Mouse (Mus musculus) urinary bladder, postnatal 14 days (tissue): ENCODE results near the gene Gipc3.

Source experiments
- DNase-seq: peaks from one replicate; pipeline ENCODE4 v3.0.0; 2021; ENCODE audit warnings: low spot score

Gipc3 gene

DNA sequence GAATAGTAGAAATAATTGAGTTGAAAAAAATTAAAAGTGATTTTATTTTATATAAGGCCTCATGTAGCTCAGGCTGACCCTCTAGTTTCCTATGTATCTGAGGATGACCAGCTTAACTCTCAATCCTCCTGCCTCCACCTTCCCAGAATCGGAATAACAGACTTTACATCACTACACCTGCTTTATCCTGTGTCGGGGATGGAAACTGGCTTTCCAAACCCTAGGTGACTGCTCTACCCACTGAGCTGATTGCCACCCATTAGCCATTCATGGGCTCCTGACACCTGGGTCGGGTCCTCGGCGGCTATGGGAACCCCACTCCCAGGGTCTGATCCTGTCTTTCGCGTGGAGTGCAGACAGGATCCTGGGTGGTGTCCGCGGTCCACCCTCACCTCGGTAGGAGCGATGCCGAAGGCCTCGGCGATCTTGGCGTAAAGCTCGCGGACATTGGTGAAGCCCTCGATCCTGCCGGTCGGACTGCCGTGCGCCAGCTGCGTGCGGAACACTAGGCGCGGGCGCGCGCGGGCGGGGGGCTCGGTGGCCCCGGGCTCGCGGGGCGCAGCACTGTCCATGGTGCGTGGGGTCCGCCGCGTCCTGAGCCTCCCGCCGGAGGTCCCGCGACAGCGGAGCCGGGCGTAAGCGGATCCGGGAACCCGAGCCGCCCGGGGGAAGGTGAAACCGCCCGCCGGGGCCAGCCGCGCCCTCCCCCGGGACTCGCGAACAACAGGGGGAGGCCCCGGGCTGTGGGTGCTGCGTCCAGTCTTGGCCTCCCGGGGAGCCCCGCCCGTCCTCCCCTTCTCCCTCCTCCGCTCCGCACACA, at the start of gene Gipc3:
Gene Gipc3, minus strand, starts transcription at position 581 of the 820 bp plus-strand sequence.
- no peak for DNase-seq

DNA sequence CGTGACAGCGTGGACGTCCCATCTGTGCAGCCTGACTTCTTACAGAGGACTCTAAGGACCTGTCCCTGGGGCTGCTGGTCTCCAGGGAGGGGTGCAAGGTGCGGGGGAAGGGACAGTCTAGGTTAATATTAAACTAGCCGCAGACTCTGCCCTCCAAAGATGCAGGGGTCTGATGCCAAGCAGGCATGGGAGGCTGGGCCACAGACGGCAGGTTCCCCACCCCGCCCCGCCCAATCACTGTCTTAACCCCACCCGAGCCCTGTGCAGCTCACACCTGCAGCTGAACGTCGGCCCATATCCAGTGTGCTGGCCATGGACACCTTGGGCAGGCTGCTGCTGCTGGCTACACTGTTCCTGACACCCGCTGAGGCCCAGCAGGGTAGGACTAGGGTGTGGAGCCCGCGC, 49.7 kb upstream of the Gipc3 start, which contains the start of gene Smim24:
Gene Smim24, plus strand, starts transcription at position 271 of the 405 bp plus-strand sequence.
- DNase-seq = no peak

DNA sequence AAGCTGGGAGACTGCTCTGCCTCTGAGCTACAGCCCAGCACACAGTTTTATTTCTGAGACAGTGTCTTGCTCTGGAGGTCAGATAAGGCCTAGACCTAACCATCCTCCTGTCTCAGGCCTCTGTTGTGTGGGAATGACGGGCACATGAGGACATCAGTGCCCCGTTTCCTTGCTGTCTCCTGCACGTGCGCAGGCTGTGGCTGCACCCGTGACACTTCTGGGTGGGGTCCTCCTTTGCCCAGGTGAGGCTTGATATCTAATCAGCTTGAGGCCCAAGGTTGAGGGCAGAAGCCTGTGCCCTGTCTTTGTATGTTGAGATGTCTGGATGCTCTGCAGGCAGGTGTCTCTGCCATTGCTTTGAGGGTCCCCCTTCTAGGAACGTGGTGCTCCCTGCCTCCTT, 49.2 kb upstream of the Gipc3 start:
- DNase-seq = no peak

DNA sequence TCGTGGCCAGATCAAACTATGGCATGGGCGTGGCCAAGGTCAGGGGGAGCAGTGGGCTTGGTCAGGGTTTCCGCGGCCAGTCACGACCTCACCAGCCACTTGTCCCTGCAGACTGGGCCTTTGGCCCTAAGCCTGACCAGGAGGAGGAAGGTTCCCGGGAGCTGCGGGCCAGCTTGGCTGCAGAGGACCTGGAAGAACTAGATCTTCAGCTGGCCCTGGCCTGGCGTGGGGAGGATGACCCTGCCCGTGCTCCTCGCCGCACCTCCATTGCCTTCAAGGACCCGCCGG, 47.6 kb upstream of the Gipc3 start:
- DNase-seq = no peak

DNA sequence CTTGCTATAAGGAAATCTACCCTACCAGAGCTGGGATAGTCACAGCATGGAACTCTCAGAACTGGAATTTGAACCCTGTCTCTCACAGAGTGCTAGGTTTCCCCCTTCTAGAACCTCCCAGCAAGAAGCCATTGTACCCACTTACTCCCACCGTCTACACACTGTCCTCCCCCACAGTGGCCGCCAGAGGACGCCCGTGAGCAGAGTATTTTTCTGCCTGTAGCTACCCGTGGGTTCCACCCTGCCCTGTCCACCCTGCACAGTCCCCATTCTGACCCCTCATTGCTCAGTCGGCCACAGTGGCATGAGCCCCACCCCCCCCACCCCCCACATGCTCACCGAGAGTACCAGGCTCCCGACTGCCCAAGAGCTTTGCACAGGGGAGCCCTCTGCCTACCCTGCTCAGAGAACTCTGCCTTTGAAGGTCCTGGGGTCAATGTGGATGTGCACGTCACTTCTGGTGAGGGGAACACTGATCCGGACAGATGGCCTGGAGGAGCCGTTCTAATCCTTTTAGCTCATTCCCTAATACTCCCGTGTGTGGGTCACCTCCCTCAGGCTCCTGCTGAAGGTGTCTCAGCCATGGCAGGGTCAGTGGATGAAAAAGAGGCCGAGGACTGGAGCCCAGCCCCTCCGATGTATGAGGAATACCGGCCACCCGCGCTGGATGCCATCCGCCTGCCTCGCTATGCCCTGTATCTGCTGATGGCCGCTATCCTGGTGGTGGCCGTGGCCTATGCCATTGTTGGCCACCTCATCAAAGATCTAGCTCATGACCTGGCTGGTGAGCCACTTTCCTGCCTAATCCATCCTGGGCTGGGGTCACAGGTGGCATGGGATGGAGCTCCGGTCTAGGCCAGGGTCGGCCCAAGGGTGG, 47.0 kb upstream of the Gipc3 start:
- peak; percentile 76 for DNase-seq

DNA sequence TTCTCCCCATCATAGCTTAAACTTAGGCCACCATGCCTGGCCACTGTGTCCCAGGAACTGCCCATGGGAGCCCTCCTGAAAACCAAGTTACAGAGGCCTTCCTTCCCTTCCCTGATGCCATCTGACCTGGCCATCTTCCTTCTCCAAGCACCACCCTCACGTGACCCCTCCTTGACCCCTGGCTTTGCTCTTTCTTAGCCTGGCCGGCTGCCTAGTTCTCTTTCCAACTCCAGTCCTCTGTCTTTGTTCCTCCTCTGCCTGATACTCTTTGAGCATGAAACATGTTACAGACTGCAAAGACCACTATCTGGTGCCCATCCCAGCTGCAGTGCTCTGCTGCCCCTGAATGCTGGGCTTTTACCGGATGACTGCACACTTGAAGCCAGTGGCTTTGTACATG, 46.3 kb upstream of the Gipc3 start:
- DNase-seq = peak; percentile 49

DNA sequence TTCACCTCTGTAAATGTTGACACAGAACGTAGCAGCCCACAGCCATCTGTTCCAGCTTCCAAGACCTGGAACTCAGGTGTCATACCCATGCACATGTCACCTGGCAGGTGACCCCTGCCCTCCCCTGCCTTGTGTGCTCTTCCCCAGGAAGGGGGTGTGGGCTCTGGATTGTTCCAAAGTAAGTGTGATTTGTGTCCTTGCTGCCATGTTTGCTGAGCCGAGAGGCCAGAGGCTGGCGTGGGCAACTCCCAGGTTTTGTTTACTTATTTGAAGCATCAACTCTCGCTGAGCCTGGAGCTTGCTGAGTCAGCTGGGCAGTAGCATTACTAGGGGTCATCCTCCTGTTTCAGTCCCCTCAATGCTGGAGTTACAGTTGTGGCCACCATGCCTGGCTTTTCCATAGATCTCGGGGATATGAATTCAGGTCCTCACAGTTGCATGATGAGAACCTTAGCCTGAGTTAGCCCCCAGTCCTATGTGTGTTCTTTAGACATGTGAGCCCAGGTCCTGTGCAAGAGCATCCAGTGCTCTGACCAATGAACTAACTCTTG, 45.5 kb upstream of the Gipc3 start, which contains the start of gene Gm48552:
Gene Gm48552, plus strand, starts transcription at position 501 of the 551 bp plus-strand sequence.
- no peak for DNase-seq

DNA sequence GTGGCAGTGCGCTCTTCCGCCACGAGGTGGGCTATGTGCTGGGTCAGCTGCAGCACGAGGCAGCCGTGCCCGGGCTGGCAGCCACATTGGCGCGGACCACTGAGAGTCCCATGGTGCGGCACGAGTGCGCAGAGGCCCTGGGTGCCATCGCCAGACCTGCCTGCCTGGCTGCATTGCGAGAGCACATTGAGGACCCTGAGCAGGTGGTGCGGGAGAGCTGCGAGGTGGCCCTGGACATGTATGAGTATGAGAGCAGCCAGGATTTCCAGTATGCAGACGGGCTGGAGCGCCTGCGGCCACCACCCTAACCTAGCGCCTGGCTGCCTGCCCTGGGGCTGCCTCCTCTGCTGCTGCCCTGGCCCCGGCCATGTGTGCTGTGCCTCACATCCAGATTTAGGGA, 44.6 kb upstream of the Gipc3 start:
- no peak for DNase-seq

DNA sequence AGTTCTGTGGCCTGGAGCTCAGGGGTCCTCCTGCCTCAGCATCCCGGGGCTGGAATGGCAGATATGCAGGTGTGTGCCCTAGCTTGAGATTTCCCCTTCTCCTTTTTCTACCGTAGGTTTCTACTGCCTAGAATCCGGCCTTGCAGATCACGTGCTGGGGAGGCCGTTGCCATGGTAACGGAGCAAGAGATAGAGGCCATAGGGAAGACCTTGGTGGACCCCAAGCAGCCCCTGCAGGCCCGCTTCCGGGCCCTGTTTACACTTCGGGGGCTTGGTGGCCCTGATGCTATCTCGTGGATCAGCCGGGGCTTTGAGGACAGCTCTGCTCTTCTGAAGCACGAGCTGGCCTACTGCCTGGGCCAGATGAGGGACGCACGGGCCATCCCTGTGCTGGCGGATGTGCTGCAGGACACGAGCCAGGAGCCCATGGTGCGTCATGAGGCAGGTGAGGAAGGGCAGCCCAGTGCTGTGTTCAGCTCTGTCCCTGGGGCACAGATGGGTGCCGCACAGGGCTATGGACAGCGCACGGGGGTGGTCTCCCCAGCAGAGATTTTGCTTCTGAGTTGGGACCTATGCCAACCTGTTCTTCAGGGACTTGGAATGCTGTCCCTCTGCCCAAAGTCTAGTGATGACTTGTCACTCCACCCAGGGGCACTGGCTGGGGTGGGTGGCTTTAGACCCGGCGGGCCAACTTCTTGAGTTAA, 42.7 kb upstream of the Gipc3 start:
- no peak for DNase-seq

DNA sequence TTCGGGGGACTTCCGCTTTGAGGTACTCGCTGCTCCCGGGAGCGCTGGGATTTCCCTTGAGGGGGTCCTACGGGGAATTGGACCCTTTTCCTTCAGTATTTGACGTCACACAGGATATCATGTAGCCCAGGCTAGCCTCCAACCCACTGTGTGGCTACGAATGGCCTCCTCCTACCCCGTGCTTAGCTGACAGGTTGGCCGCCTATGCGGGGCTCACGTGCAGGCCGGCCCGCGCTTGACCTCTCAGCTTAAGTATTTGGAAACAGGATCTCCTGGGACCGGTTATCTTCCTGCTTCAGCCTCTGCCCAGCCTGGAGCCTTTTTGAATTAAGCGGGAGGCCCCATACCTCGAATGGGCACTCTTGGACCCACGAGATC, 41.5 kb upstream of the Gipc3 start:
- DNase-seq = no peak

DNA sequence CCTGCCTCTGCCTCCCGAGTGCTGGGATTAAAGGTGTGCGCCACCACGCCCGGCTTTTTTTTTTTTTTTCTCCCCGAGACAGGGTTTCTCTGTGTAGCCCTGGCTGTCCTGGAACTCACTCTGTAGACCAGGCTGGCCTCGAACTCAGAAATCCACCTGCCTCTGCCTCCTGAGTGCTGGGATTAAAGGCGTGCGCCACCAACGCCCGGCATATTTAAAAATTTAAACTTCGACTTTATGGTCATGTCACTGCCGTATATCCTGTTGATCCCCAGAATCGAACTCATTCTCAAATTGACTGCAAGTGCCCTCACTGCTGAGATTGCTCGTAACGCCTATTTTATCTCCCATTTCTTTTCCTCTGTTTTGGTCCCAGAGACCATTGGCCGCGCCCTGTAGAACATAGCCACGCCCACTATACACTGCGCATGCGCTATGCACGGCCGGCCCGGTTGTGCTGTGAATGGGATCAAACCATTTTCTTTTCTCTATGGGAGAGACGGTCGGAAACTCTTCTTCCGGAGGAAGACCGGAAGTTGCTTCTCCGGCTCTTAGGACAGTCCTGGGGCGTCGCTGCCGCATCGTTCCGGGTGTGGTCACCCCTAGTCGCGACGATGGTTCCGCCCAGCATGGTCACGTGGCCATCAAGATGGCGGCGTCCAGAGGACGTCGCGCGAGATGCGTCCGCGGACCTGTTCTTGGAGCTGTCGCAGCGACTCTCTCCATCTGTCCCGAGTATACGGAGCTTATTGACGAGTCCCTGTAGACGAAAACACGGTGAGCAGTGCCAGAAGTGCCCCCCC, 40.9 kb upstream of the Gipc3 start, which contains the start of the genes Dohh and Gm48551:
Gene Dohh, plus strand, starts transcription at position 627 of the 803 bp plus-strand sequence.
Gene Gm48551, plus strand, starts transcription at position 665 of the 803 bp plus-strand sequence.
- DNase-seq = peak; percentile 100

DNA sequence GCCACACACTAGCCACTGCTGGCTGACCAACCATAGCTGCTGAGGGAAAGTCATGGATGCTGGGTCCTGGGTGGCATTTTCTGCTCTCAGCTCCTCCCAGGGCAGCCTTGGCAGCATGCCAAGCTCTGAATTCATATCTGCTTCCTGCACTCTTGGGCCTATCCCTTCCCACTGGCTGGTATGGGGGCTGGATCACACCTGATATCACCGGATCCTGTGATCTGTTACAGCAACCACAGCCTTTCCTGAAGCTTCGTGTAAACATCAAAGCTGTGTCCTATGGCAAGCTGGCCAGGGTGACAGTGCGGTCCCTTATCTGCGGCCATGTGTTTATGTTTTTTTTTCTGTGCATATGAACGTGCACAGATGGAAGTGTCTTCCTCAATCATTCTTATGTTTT, 39.0 kb upstream of the Gipc3 start:
- no peak for DNase-seq

DNA sequence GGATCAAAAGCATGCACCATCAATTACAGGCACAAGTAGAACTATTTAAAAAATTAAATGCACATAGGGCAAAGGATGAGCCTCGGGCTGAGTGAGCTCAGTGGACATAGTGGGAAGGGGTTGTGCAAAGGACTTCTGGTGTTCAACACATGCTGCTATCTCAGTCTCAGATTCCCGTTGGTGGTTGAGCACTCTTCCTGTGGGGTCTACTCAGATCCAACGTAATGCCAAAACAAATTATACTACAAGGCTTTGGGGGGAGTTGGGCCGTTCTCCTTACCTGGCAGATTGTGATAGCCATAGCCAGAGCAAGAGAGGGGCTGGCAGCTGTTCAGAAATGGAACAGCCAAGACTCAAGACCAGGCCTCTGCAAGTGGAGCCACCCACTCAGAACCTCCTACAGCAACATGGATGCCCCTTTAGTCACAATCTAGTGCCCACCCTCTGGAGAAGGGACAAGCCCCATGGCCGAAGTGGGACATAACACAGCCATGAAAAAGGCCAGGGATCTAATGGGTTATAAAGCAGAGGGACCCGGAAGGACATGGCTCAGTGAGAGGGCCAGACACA, 36.8 kb upstream of the Gipc3 start:
- DNase-seq = no peak

DNA sequence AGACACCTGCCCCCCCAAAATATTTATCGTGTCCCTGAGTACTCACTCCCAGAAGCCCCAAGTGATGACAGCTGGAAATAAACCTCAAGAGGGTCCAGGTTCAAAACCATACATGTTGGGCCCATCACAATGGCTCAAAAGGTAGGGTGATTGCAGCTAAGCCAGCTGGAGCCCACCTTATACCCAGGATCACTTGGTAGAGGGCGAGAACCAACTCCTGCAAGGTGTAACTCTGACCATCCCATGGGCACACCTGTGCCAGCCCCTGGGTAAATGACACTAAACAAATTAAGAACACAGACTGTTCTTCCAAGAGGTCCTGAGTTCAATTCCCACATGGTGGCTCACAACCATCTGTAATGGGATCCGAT, 36.1 kb upstream of the Gipc3 start:
- no peak for DNase-seq

DNA sequence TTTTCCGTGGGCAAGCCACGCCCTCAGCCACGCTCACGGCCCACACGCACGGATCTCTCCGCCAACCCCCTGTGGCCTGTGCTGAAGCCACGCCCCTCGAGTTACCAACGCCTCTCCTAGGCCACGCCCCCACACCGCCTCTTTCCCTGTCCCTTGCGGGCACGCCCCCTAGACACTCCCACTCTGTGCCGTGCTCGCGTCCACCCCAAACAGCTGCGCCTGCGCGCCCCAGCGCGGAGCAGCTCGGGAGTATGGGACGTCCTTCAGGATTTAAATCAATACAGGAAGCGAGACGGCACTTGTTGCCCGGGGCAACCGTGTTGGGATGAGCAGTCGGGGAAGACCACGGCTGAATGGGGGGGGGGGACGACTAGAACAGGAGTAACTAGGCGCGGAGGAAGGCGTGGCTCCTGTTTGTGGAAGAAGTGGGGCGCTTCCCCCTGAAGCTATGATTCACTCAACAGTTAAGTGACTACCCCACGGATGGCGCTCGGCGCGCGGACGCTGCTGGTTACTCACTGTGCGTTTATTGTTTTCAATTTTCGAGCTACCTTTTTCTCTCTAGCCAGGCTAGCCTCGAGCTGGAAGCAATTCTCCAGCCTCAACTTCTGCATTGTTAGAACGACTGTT, 35.6 kb upstream of the Gipc3 start:
- DNase-seq = peak; percentile 100

DNA sequence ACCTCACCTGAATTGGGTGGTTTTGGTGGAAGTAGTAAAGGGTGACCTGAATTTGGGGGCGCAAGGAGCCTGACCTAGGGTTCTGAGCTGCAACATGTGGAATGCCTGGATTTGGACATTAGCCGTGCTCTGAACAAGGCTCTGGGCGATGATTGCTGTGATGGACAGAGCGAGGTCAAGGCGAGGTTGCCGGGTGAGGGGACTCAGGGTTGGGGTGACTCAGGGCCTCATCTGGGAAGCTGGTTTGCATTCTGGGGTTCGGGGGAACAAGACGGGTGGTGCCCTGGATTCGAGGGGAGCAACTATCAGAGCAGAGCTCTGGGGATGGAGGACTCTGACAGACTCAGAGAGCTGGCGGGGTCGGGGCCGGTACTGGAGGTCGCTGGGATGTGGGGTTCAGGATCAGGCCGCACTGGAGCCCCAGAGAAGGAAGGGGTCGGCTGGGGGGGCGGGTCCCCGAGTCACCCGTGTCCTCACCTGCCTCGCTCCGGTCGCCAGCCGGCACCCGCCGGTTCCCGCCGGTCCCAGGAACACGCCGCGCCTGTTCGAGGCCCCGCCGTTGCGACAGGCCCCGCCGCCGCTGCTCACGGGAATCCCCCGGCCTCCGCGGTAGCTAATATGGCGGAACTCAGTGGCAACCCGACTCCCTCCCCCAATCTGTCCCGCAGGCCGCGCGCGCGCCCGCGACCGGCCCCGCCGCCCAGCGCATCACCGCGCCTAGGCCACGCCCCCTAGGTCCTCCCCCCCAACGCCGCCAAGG, 34.9 kb upstream of the Gipc3 start, which contains the start of gene Fzr1:
Gene Fzr1, minus strand, starts transcription at position 724 of the 760 bp plus-strand sequence.
- DNase-seq = no peak

DNA sequence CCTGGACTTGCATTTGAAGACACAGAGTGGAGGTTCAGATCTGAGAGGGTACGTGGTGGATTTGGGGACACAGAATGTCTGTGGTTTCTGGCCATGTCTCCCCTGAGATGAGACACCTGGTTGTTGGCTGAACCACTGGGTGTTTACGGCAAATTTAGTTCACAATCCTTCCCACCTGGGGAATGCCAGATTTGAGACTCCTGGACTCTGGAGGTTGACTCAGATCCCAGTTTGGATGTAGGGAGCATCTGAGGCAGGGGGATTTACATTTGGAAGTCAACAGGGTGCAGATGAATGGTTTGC, 34.2 kb upstream of the Gipc3 start:
- DNase-seq = no peak

DNA sequence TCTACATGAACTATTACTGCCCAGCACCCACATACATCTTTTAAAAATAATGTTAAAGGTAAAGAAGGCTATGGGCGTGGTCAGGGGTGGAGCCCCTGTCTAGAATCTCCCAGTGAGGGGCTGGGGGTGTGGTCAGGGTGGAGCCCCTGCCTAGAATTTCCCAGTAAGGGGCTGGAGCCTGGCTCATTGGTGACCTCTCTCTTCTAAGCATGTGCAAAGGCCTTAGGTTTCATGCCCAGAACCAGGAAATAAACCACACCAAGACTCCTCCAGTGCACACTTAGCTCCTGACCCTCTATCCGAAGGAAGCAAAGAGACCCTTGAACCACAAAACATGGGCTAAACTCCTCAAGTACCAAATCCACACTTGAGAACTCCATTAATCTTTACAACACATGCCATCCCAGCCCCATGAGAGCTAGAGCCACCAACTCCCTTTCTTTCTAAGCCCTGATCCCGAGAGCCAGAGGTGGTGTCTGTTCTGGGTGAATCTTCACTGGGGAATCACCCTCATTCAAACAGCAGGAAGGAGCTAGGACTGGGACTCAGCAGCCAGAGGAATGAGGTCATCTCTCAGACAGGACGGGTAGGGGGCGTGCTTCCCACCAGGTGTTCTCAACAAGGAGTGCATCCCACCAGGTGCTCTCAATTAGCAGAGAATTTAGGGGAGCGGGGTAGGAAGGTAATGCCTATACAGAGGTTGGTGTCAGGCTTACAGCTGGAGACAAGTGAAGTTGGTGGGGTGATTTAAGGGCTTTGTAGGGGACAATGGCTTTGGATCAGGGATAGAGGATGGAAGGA, 33.7 kb upstream of the Gipc3 start:
- no peak for DNase-seq

DNA sequence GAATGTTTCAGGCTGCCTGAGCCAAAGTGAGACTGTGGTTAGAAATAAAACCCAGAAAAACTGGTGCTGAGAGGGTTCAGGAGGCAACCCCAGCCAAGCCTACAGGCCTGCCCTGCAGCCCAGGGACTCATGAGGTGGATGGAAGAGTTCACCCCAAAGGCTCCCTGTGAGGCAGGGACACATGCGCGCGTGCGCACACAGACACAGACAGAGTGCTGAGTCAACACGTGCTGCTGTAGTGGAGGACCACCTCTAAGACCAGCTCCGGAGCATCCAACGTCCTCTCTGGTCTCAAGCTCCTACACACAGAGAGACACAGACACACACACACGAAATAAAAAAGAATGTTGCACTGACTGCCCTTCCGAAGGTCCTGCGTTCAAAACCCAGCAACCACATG, 32.3 kb upstream of the Gipc3 start:
- DNase-seq = no peak
